Mouse (Mus musculus) CD4-positive, CD25-positive, alpha-beta regulatory T cell, adult 4 months (primary cell): ENCODE results near the gene Ckmt1. TPM values are rescaled to one million over a fixed set of nuclear protein-coding genes. Genes with fewer than 3 reads are reported as not detected.

Source experiments
- polyA plus RNA-seq, 2 experiments: library from polyadenylated mRNA; unstranded; fragments of 100-300 nt; shearing (Covaris generic); gene quantifications; one replicate each; pipeline ENCODE4 v1.2.1; 2017

Gene Ckmt1
- polyA plus RNA-seq, 2 experiments from 2014 or later: not detected

Other genes starting within 250 kb of the Ckmt1 start
- gene Tgm7, start 247.9 kb upstream of the Ckmt1 start, polyA plus RNA-seq: under 1 TPM in 1 of 2 experiments, not detected in 1; 0.30 TPM
- 10 to 100 TPM; 15.3 to 25.7 TPM for gene Adal, start 217.3 kb upstream of the Ckmt1 start, polyA plus RNA-seq
- 10 to 100 TPM in 1 of 2 experiments, 1 to 10 TPM in 1; 6.7 to 12.3 TPM for gene Lcmt2, start 217.1 kb upstream of the Ckmt1 start, polyA plus RNA-seq
- gene Tubgcp4, start 187.1 kb upstream of the Ckmt1 start, polyA plus RNA-seq: 100 to 1,000 TPM in 1 of 2 experiments, 10 to 100 TPM in 1; 92.2 to 131 TPM
- gene Zscan29, start 186.6 kb upstream of the Ckmt1 start, polyA plus RNA-seq: 10 to 100 TPM; 30.4 to 44.1 TPM
- 10 to 100 TPM; 31.6 to 38.7 TPM for gene Trp53bp1, start 86.3 kb upstream of the Ckmt1 start, polyA plus RNA-seq
- under 1 TPM; 0.03 to 0.09 TPM for gene Map1a, start 68.1 kb upstream of the Ckmt1 start, polyA plus RNA-seq
- 1 to 10 TPM; 6.8 to 9.5 TPM for gene Ppip5k1, start 2.3 kb upstream of the Ckmt1 start, polyA plus RNA-seq
- under 1 TPM; 0.10 to 0.35 TPM for gene Strc, start 29.5 kb downstream of the Ckmt1 start, polyA plus RNA-seq
- 100 to 1,000 TPM; 665 to 860 TPM for gene Pdia3, start 56.1 kb downstream of the Ckmt1 start, polyA plus RNA-seq
- gene Catsper2, start 56.1 kb downstream of the Ckmt1 start, polyA plus RNA-seq: 1 to 10 TPM; 2.3 to 3.4 TPM
- 1 to 10 TPM; 1.6 to 1.7 TPM for gene Ell3, start 86.6 kb downstream of the Ckmt1 start, polyA plus RNA-seq
- 100 to 1,000 TPM; 677 to 841 TPM for gene Serf2, start 91.5 kb downstream of the Ckmt1 start, polyA plus RNA-seq
- 100 to 1,000 TPM; 114 to 126 TPM for gene Hypk, start 95.6 kb downstream of the Ckmt1 start, polyA plus RNA-seq
- under 1 TPM in 1 of 2 experiments, not detected in 1; 0.33 TPM for gene Serinc4, start 99.1 kb downstream of the Ckmt1 start, polyA plus RNA-seq
- 10 to 100 TPM; 88.2 to 89.2 TPM for gene Mfap1b, start 116.4 kb downstream of the Ckmt1 start, polyA plus RNA-seq
- 10 to 100 TPM; 28.6 to 43.0 TPM for gene Mfap1a, start 149.0 kb downstream of the Ckmt1 start, polyA plus RNA-seq
- gene Wdr76, start 149.0 kb downstream of the Ckmt1 start, polyA plus RNA-seq: 10 to 100 TPM in 1 of 2 experiments, 1 to 10 TPM in 1; 7.2 to 11.2 TPM